Mouse (Mus musculus): Measurements from ENCODE around the gene Cdkn2d. TPM values are rescaled to one million over a fixed set of nuclear protein-coding genes. Genes with fewer than 3 reads are reported as not detected.

Cdkn2d gene
- polyA plus RNA-seq (2015; fragmentation: Nextera tagmentation; extraction: Ambion mirVana): 157 and 165 TPM in 2 replicates

DNA sequence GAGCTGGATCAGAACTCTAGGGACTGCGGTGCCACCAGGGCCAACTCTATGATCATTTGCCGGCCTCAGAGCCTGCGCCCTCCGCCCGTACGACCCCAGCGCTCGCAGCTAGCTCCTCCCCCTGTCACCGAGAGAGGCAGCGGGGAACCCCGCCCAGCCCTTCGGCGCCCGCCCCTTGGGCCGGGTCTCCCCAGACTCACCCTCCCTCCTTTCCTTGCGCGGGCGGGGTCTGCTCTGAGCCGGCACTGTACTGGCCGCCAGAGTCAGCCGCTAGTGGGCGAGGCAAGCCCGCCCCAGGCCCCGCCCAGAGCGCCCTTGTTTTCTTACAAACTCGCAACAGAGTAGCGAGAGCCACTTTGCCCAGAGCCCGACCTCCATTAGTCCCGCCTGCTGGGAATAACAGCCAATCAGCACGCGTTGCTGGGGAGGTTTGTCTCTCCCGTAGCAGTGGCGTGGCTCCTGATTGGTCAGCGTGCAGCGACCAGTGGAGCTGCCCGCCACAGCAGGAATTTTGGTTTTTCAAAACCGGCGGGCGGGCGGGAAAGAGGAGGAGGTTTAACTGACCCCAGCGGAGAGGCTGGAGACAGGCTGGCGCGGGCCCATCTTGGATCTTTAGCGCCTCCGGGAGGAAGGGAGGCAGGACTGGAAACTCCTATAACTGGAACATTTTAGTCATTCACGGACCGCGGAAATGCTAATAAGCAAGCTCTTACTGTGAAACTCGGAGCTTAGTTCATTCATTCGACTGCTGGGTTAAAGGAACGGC, at the start of gene Cdkn2d:
Cdkn2d (minus strand) TSS at position 386 of the 766 bp plus-strand sequence.

DNA sequence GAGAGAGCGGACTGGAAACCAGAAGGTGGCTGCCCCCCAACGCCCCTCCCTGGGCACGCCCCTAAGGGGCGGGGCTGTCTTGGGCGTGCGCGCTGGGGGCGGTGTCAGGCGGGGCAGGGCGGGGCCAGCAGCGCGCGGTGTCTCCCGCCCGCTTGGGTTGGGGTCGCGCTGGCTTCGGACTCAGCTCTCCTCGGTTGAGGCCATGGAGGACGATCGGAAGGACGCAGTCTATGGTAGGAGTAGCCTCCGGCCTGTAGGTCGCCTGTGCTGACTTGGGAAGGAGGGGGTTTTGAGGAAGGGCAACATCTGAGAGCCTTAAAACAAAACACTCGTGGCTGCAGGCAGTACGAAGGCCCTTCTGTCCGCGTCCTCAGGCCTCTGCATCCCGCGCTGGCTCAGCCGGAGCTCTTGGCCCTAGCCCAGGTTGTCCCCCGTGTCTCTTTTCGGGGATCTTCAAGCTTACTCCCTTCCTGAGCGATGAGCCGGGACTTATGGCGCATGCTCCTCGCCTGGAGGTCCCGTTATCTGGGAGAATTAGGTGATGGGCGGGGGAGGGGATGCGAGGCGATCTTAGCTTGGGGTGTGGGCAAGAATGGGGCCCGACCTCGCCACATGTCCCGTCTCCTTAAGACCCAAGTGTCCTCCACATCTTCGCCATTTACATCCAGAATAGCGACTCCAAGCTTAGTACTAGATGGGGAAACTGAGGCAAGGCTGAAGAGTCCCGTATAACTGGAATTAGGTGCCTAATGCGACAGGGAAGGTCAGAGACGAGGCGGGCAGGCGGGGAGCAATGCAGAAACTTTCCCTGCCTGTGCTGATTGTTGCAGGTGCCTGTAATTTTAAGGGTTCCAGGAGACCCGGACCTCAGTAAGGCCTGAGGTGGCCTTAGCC, 29.7 kb upstream of the Cdkn2d start, which contains the start of gene Slc44a2:
Slc44a2 (plus strand) TSS at position 80 of the 894 bp plus-strand sequence.

DNA sequence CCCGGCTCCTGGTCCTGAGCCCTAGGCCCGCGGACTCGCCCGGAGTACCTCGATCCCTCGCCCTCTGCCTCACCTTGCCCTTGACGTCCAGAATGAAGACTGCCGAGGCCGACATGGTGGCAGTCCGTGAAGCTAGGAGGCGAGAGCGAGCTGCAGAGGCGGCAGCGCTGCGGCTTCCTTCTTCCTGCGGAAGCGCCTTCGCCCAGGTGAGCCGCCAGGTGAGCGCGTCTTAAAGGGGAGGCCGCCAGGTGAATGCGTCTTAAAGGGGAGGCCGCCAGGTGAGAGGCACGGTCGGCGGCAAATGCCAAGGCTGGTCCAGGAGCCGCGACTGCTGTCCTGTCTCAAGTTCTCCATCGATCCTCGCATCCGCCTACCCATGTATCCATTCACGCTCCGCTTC, 20.9 kb upstream of the Cdkn2d start, which contains the start of gene Ap1m2:
Ap1m2 (minus strand) TSS at position 204 of the 400 bp plus-strand sequence.

DNA sequence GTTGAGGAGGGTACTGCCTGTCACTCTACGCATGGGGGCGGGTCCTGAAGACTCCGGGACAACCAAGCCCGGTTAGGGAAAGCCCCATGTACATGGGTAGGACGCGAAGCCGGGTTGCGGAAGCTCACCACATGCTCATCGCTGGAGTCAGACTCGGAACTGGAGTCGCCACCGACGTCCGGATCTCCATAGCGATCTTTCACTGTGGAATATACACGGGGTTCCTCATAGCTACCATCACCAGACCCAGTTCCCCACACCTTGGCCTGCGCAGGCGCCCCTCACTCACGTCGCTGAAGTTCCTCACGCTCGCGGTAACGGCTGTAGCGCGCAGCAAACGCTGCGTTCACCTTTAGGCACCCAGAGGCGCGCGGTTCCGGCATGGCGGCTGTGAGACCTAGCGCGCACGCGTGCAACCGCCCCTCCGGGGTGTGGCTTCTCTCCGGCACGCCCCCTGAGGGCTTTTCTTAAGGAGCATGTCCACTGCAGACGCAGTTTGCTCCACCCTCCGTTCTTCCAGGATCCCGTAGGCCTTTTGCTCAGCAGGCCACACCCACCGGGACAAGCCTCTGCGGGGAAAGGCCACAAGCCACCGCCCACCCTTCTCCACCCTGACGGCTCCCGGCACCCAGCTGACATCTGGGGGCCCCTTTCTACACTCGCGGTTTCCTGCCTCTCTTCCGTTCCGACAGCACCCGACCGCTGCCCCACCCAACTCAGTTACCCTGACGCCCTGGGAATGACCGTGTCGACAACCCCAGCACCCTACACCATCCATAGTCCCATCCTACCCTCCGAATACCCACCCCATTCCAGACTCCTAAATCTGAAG, 3.4 kb downstream of the Cdkn2d start, which contains the start of gene Kri1:
Kri1 (minus strand) TSS at position 399 of the 832 bp plus-strand sequence.

DNA sequence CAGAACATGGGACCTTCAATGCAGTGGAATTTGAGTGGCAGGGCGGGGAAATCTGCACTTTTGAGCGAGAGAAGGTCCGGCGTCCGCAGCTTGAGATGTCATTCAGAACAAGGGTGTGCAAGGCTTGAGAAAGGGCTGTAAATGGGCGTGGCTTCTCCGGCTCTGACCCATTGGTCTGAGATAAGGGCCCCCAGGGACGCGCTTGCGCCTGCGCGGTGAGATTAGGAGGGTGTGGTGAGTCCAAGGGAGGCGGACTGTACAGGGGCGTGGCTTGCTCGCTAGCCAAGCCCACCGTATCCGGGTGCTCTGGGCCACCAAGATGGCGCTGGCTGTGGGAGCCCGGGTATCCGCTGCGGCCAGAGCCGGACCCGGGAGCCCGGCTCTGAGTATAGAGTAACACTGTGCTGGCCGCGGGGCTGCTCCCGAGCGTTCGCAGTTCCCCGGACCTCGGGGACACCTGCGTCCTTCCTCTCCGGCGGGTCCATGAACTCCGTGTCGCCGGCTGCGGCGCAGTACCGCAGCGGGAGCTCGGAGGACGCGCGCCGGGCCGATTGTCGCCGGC, 26.1 kb downstream of the Cdkn2d start, which contains the start of gene Atg4d:
Atg4d (plus strand) TSS at position 294 of the 562 bp plus-strand sequence.

DNA sequence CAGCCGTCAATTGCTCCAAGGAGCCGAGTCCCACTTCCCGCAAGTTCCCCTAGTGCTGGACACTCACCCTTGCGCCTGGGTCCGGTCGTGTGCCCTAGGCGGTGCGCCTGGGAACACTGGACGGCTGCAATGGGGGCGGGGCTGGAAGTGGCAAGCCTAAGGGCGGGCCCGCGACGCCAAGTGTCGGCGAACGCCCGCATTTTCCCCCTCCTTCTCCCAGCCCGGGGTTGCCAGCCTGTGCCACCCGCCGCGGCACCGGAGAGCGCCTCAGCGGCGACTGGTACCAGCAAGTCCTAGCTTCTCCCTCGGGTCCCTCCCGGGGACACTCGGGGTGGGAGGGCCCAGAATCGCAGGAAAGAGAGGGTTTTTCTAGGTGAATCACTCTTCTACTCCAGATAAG, 42.9 kb downstream of the Cdkn2d start, which contains the start of gene S1pr5:
S1pr5 (minus strand) TSS at position 118 of the 400 bp plus-strand sequence.

DNA sequence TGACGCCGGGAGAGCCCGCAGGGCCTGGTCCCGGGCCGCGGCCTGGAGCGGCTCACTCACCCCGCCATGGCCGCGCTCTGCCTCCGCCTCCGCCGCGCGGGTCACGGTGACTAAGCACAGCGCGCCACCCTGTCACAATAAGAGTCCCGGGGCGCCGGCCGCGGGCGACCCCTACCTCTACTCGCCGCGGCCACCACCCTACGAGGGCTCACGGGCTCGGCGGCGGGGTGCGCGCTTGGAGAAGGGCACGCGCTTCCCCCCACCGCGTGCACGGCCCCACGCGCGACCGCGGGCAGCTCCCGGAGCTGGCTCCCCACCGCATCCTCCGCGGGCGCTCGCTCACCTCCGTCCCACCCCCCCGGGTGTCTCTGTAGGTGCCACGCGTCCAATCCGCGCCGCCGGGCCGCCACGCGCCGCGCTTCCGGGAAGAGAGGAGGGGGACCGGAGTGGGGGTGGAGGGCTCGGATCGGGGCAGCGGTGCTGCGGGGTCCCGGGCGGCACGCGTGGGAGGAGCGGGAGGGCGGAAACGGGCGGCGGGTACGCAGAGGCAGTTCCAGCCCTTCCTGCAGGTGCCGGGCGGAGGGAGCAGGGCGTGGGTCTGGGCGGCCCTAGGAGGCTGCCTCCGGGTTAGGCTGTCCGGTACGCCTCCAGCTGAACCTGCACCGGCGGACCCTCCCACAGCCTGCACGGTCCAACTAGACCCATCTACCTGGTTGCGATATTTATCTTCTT, 52.3 kb downstream of the Cdkn2d start, which contains the start of gene Keap1:
Keap1 (minus strand) TSS at position 629 of the 732 bp plus-strand sequence.

Other genes with a start within 250 kb of the Cdkn2d start
- gene Zglp1, start 224.3 kb downstream of the Cdkn2d start, polyA plus RNA-seq (2015; fragmentation: Nextera tagmentation; extraction: Ambion mirVana): 0.49 and 2.1 TPM in 2 replicates
- gene Gm49373, start 218.3 kb downstream of the Cdkn2d start, polyA plus RNA-seq (2015; fragmentation: Nextera tagmentation; extraction: Ambion mirVana): 1.1 and 1.2 TPM in 2 replicates
- 86.5 and 102 TPM in 2 replicates for gene Fdx1l, start 217.8 kb downstream of the Cdkn2d start, polyA plus RNA-seq (2015; fragmentation: Nextera tagmentation; extraction: Ambion mirVana)
- gene Gm38431, start 199.4 kb downstream of the Cdkn2d start, polyA plus RNA-seq (2015; fragmentation: Nextera tagmentation; extraction: Ambion mirVana): 0.35 and 0.42 TPM in 2 replicates
- 16.6 and 21.1 TPM in 2 replicates for gene Raver1, start 199.4 kb downstream of the Cdkn2d start, polyA plus RNA-seq (2015; fragmentation: Nextera tagmentation; extraction: Ambion mirVana)
- gene Tyk2, start 160.2 kb downstream of the Cdkn2d start, polyA plus RNA-seq (2015; fragmentation: Nextera tagmentation; extraction: Ambion mirVana): 6.5 and 7.0 TPM in 2 replicates
- gene Cdc37, start 141.4 kb downstream of the Cdkn2d start, polyA plus RNA-seq (2015; fragmentation: Nextera tagmentation; extraction: Ambion mirVana): 152 and 155 TPM in 2 replicates
- 49.6 and 56.9 TPM in 2 replicates for gene Pde4a, start 125.7 kb downstream of the Cdkn2d start, polyA plus RNA-seq (2015; fragmentation: Nextera tagmentation; extraction: Ambion mirVana)
- gene Keap1, start 52.0 kb downstream of the Cdkn2d start, polyA plus RNA-seq (2015; fragmentation: Nextera tagmentation; extraction: Ambion mirVana): 60.8 and 64.1 TPM in 2 replicates
- 5.5 and 5.9 TPM in 2 replicates for gene S1pr5, start 43.0 kb downstream of the Cdkn2d start, polyA plus RNA-seq (2015; fragmentation: Nextera tagmentation; extraction: Ambion mirVana)
- gene Atg4d, start 26.1 kb downstream of the Cdkn2d start, polyA plus RNA-seq (2015; fragmentation: Nextera tagmentation; extraction: Ambion mirVana): 41.7 and 48.3 TPM in 2 replicates
- gene Kri1, start 3.4 kb downstream of the Cdkn2d start, polyA plus RNA-seq (2015; fragmentation: Nextera tagmentation; extraction: Ambion mirVana): 11.8 and 12.0 TPM in 2 replicates
- 3.5 and 4.4 TPM in 2 replicates for gene Ap1m2, start 20.9 kb upstream of the Cdkn2d start, polyA plus RNA-seq (2015; fragmentation: Nextera tagmentation; extraction: Ambion mirVana)
- 47.3 and 53.9 TPM in 2 replicates for gene Slc44a2, start 29.3 kb upstream of the Cdkn2d start, polyA plus RNA-seq (2015; fragmentation: Nextera tagmentation; extraction: Ambion mirVana)
- gene Ilf3, start 76.5 kb upstream of the Cdkn2d start, polyA plus RNA-seq (2015; fragmentation: Nextera tagmentation; extraction: Ambion mirVana): 156 and 169 TPM in 2 replicates
- 38.6 and 45.7 TPM in 2 replicates for gene Qtrt1, start 120.4 kb upstream of the Cdkn2d start, polyA plus RNA-seq (2015; fragmentation: Nextera tagmentation; extraction: Ambion mirVana)
- gene Dnm2, start 133.5 kb upstream of the Cdkn2d start, polyA plus RNA-seq (2015; fragmentation: Nextera tagmentation; extraction: Ambion mirVana): 49.8 and 50.1 TPM in 2 replicates
- 59.8 and 64.4 TPM in 2 replicates for gene Tmed1, start 218.8 kb upstream of the Cdkn2d start, polyA plus RNA-seq (2015; fragmentation: Nextera tagmentation; extraction: Ambion mirVana)
- gene AB124611, start 234.8 kb upstream of the Cdkn2d start, polyA plus RNA-seq (2015; fragmentation: Nextera tagmentation; extraction: Ambion mirVana): 1.2 and 1.6 TPM in 2 replicates

Measured in neural tube, postnatal 0 days (tissue).